Mouse (Mus musculus) CH12.LX (cell line): Measurements from ENCODE around the gene Dnaja4. TPM values are rescaled to one million over a fixed set of nuclear protein-coding genes. Genes with fewer than 3 reads are reported as not detected.
A peak's percentile ranks its signal among the peaks of the same experiment; 100 is the strongest.

ENCODE experiments used
- DNase-seq: peaks from one replicate; pipeline ENCODE4 v3.0.0-alpha.2; 2013; ENCODE audit errors: extremely low read depth
- H3K27ac ChIP-seq: 2 replicates; pipeline ENCODE4 v1.5.1; 2012; ENCODE audit warnings: low read depth, mild to moderate bottlenecking, control low read depth, moderate library complexity; ENCODE audit not compliant: insufficient read depth
- H3K27me3 ChIP-seq: replicated peaks from 2 replicates; pipeline ENCODE3; 2012; ENCODE audit warnings: inconsistent platforms
- H3K36me3 ChIP-seq, 2 experiments: replicated peaks in 1 of 2; 2 replicates each; pipeline versions ENCODE3 to v1.6.1; 2012; ENCODE audit warnings: inconsistent platforms in 1 of 2, low read length in 1 of 2, mild to moderate bottlenecking in 1 of 2, mixed read lengths in 1 of 2, moderate library complexity in 1 of 2; ENCODE audit not compliant: control insufficient read depth in 1 of 2, insufficient read depth in 1 of 2
- H3K4me1 ChIP-seq, 2 experiments: 2 replicates each; pipeline ENCODE4 v1.6.1; 2012; ENCODE audit warnings: inconsistent platforms in 1 of 2, moderate library complexity in 1 of 2; ENCODE audit not compliant: insufficient read depth in 2 of 2, control insufficient read depth in 1 of 2
- H3K4me2 ChIP-seq: 2 replicates; pipeline ENCODE4 v1.6.1; 2012; ENCODE audit warnings: low read depth, mild to moderate bottlenecking, control low read depth; ENCODE audit not compliant: poor library complexity, insufficient read depth, severe bottlenecking
- H3K4me3 ChIP-seq, 3 experiments: fragments of 150-350 bp in 1 of 3; sonication (generic) in 1 of 3; replicated peaks in 1 of 3; 2 replicates each; pipeline versions ENCODE3 to v1.5.1; 2011 to 2012; ENCODE audit warnings: low read depth in 2 of 3, low read length in 2 of 3, mild to moderate bottlenecking in 2 of 3, moderate library complexity in 2 of 3, control low read depth in 1 of 3, improper control_type of control experiment in 1 of 3, inconsistent platforms in 1 of 3, mixed read lengths in 1 of 3; ENCODE audit not compliant: poor library complexity in 1 of 3
- H3K79me2 ChIP-seq: replicated peaks from 2 replicates; pipeline ENCODE4 v1.6.1; 2012; ENCODE audit warnings: mild to moderate bottlenecking, moderate library complexity; ENCODE audit not compliant: control insufficient read depth, poor library complexity, insufficient read depth, severe bottlenecking; ENCODE audit errors: extremely low read depth
- H3K9ac ChIP-seq: 2 replicates; pipeline ENCODE4 v1.6.1; 2012; ENCODE audit warnings: low read depth, mild to moderate bottlenecking, control low read depth, moderate library complexity; ENCODE audit not compliant: insufficient read depth
- H3K9me3 ChIP-seq: replicated peaks from 2 replicates; pipeline ENCODE3; 2012; ENCODE audit warnings: low read length, inconsistent platforms, mixed read lengths
- BHLHE40 ChIP-seq: IDR thresholded peaks from 2 replicates; pipeline ENCODE4 v1.6.1; 2011; ENCODE audit warnings: mild to moderate bottlenecking, low read depth, low read length, improper control_type of control experiment
- CHD1 ChIP-seq: IDR thresholded peaks from 2 replicates; pipeline ENCODE4 v1.6.1; 2012; ENCODE audit warnings: low read depth, low read length, improper control_type of control experiment, inconsistent platforms
- CTCF ChIP-seq, 2 experiments: IDR thresholded peaks in 1 of 2; conservative IDR thresholded peaks in 1 of 2; 2 replicates each; pipeline ENCODE4 v1.5.1; 2011 to 2012; ENCODE audit warnings: low read depth in 2 of 2, low read length in 2 of 2, improper control_type of control experiment in 1 of 2, inconsistent platforms in 1 of 2, mild to moderate bottlenecking in 1 of 2, moderate library complexity in 1 of 2
- ETS1 ChIP-seq: conservative IDR thresholded peaks from 2 replicates; pipeline ENCODE4 v1.6.1; 2012; ENCODE audit warnings: low read depth, mild to moderate bottlenecking, inconsistent platforms, low read length, improper control_type of control experiment, moderate library complexity
- GABPA ChIP-seq: IDR thresholded peaks from 2 replicates; pipeline ENCODE4 v1.6.1; 2012; ENCODE audit warnings: low read depth, low read length, improper control_type of control experiment, inconsistent platforms; ENCODE audit not compliant: insufficient replicate concordance
- HCFC1 ChIP-seq: IDR thresholded peaks from 2 replicates; pipeline ENCODE4 v1.6.1; 2012; ENCODE audit warnings: low read depth, mild to moderate bottlenecking, inconsistent platforms, low read length, improper control_type of control experiment
- IRF4 ChIP-seq: IDR thresholded peaks from 2 replicates; pipeline ENCODE4 v1.6.1; 2014; ENCODE audit warnings: low read depth, mild to moderate bottlenecking, inconsistent platforms, low read length, improper control_type of control experiment
- JUND ChIP-seq: conservative IDR thresholded peaks from 2 replicates; pipeline ENCODE4 v1.6.1; 2011; ENCODE audit warnings: low read depth, low read length, improper control_type of control experiment
- KAT2A ChIP-seq: IDR thresholded peaks from 2 replicates; pipeline ENCODE4 v1.6.1; 2012; ENCODE audit warnings: low read length, improper control_type of control experiment, inconsistent platforms; ENCODE audit not compliant: insufficient replicate concordance
- MAX ChIP-seq: IDR thresholded peaks from 2 replicates; pipeline ENCODE4 v1.6.1; 2011; ENCODE audit warnings: low read length, improper control_type of control experiment
- MAZ ChIP-seq: IDR thresholded peaks from 2 replicates; pipeline ENCODE4 v1.6.1; 2012; ENCODE audit warnings: low read depth, mild to moderate bottlenecking, inconsistent platforms, low read length, improper control_type of control experiment, moderate library complexity
- MYC ChIP-seq: IDR thresholded peaks from 2 replicates; pipeline ENCODE4 v1.6.1; 2011; ENCODE audit warnings: low read depth, mild to moderate bottlenecking, improper control_type of control experiment, low read length
- NELFE ChIP-seq: IDR thresholded peaks from 2 replicates; pipeline ENCODE4 v1.6.1; 2011; ENCODE audit warnings: low read depth, low read length, improper control_type of control experiment
- PAX5 ChIP-seq: IDR thresholded peaks from 2 replicates; pipeline ENCODE4 v1.6.1; 2012; ENCODE audit warnings: low read length, inconsistent platforms, mixed read lengths
- POLR2A ChIP-seq: IDR thresholded peaks from 2 replicates; pipeline ENCODE4 v1.6.1; 2011; ENCODE audit warnings: low read depth, mild to moderate bottlenecking, improper control_type of control experiment, low read length
- RAD21 ChIP-seq: IDR thresholded peaks from 2 replicates; pipeline ENCODE4 v1.6.1; 2011; ENCODE audit warnings: low read depth, mild to moderate bottlenecking, low read length, improper control_type of control experiment, moderate library complexity
- SIN3A ChIP-seq: IDR thresholded peaks from 2 replicates; pipeline ENCODE4 v1.6.1; 2012; ENCODE audit warnings: low read length, improper control_type of control experiment, inconsistent platforms
- SMC3 ChIP-seq: IDR thresholded peaks from 2 replicates; pipeline ENCODE4 v1.6.1; 2011; ENCODE audit warnings: low read depth, low read length, improper control_type of control experiment
- USF1 ChIP-seq: IDR thresholded peaks from 2 replicates; pipeline ENCODE4 v1.6.1; 2014; ENCODE audit warnings: low read depth, mild to moderate bottlenecking, inconsistent platforms, low read length, improper control_type of control experiment
- USF2 ChIP-seq: conservative IDR thresholded peaks from 2 replicates; pipeline ENCODE4 v1.6.1; 2011; ENCODE audit warnings: low read depth, low read length, improper control_type of control experiment
- ZKSCAN1 ChIP-seq: IDR thresholded peaks from 2 replicates; pipeline ENCODE4 v1.6.1; 2012; ENCODE audit warnings: low read depth, inconsistent platforms, low read length, improper control_type of control experiment, borderline replicate concordance
- ZMIZ1 ChIP-seq: IDR thresholded peaks from 2 replicates; pipeline ENCODE4 v1.6.1; 2012; ENCODE audit warnings: low read depth, mild to moderate bottlenecking, inconsistent platforms, low read length, improper control_type of control experiment
- ZNF384 ChIP-seq: IDR thresholded peaks from 2 replicates; pipeline ENCODE4 v1.6.1; 2012; ENCODE audit warnings: low read depth, low read length, improper control_type of control experiment, inconsistent platforms
- dilution Hi-C: fragments of 300-500 bp; cut with MboI; formaldehyde crosslinking; loops from 2 replicates; pipeline ENCODE4 v1.14.3; 2020; ENCODE audit warnings: low sequenced_read_pairs; ENCODE audit not compliant: extremely low pct_unique_long_range_greater_than_20kb, extremely low pct_ligation_motif_present
- in situ Hi-C: fragments of 300-500 bp; cut with MboI; formaldehyde crosslinking; loops from 3 replicates; pipeline ENCODE4 v1.14.3; 2019; ENCODE audit warnings: low sequenced_read_pairs, low pct_ligation_motif_present, low pct_unique_long_range_greater_than_20kb, mixed read lengths
- polyA plus RNA-seq: library from polyadenylated mRNA; unstranded; fragments of >175 nt; gene quantifications from 2 replicates; pipeline ENCODE4 v1.2.1, GENCODE M21; 2012; ENCODE audit warnings: low read depth; ENCODE audit not compliant: insufficient read length
- total RNA-seq, 2 experiments: library from RNA; depleted of rRNA; stranded (reverse); fragments of 300-350 nt in 1 of 2; fragments of >200 nt in 1 of 2; gene quantifications; 2 replicates each; pipeline ENCODE4 v1.2.3; 2012 to 2014

Dnaja4 gene
- total and polyA plus RNA-seq, 3 experiments, result 0.81 to 2.4 (median 1.1) TPM

DNA sequence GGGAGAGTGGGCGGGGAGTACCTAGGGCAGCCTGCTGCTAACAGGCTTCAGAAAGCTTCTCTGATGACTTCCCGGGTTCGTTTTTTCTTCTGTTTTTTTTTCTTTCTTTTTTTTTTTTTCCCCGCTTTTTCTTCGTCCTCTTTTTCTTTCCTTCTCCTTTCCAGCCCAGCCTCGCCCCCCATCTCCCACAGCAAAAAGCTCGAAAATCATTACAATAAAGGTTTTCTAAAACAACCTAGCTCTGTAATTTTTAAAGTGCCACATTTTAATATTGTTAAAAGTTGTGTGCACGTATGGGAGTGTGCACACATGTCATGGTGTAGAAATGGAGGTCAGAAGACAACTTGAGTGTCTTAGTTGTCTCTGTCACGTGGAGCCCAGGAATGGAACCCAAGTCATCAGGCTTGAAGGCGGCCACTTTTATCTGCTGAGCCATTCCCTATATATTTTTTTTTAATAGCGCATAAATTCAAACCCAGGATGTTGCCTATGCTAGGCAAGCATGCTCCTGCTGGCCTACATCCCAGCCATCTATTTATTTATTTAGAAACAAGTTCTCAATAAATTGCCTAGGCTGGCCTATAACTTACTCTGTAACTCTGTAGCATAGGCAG lies 36.1 kb downstream of the Dnaja4 start:
- peak overlapping the region in 2 of 3 experiments; percentile 33 to 89 for H3K4me3 ChIP-seq
- peaks cover 4 to 35% of the 10 kb centered on the region in 2 experiments for H3K4me1 ChIP-seq
- peaks cover 27% of the 10 kb centered on the region for H3K79me2 ChIP-seq
- H3K9ac ChIP-seq, result 0 out of 2 replicates have a peak overlapping the region, but pooled peaks have one; percentile 37
- peaks cover 10 to 18% of the 10 kb centered on the region in 2 experiments for H3K36me3 ChIP-seq
- dilution Hi-C loops (no loop called here), in situ Hi-C loops (loop anchor here (5.0 to 25.0 kb wide), 2 partner anchors 88 to 378 kb away; no protein-coding TSS in a partner anchor)
- no peak for DNase-seq
- H3K27me3 ChIP-seq, result no peaks in the 10 kb centered on the region
- TF ChIP-seq ZMIZ1 (no peak), KAT2A (no peak), GABPA (no peak), ZNF384 (peak; percentile 92), HCFC1 (no peak), PAX5 (no peak), POLR2A (peak; percentile 40; the same call in 1 of the 2 replicates), JUND (no peak), BHLHE40 (no peak), USF1 (no peak), ZKSCAN1 (no peak), IRF4 (no peak), NELFE (peak; percentile 7; the same call in 1 of the 2 replicates)
- TF ChIP-seq, all 38 proteins: peak for 3
- Histone ChIP-seq H3K4me2 (peak overlapping the region; percentile 14; the same call in 1 of the 2 replicates), H3K27ac (no peak overlapping the region), H3K9me3 (no peaks in the 10 kb centered on the region)

GRCm38 (mm10) chr9:54736284-54736701 lies 37.6 kb downstream of the Dnaja4 start:
- H3K9ac ChIP-seq, result no peak overlapping the region
- peak overlapping the region; percentile 93 for H3K4me2 ChIP-seq
- TF ChIP-seq CTCF (conservative IDR thresholded peaks at IDR 0.05 in 1 of 2, IDR thresholded peaks at IDR 0.05 in 1 of 2; ENCODE audit: low read depth in 2 of 2, low read length in 2 of 2), result peak; percentile 65 to 88
- TF ChIP-seq IRF4, result 0 out of 2 replicates have a peak, but pooled peaks have one; percentile 28
- no peak for TF ChIP-seq ETS1
- TF ChIP-seq USF2, result peak; percentile 34; the same call in 1 of the 2 replicates
- TF ChIP-seq MYC, result peak; percentile 76
- TF ChIP-seq SMC3, result peak; percentile 77
- peak; percentile 45; the same call in 1 of the 2 replicates for TF ChIP-seq USF1
- peak; percentile 76 for TF ChIP-seq RAD21
- peak; percentile 82 for TF ChIP-seq MAZ
- peak; percentile 43; the same call in 1 of the 2 replicates for TF ChIP-seq MAX
- TF ChIP-seq BHLHE40, result peak; percentile 72; the same call in 1 of the 2 replicates
- no peak for TF ChIP-seq CHD1
- no peak for TF ChIP-seq KAT2A
- no peak for TF ChIP-seq SIN3A
- peak; percentile 89 for DNase-seq
- dilution Hi-C loops (no loop called here), in situ Hi-C loops (loop anchor here (5.0 to 25.0 kb wide), 2 partner anchors 86 to 376 kb away; no protein-coding TSS in a partner anchor)
- peaks cover 23% of the 10 kb centered on the region for H3K79me2 ChIP-seq
- H3K4me3 ChIP-seq, result peak overlapping the region; percentile 34 to 37 (median 36)
- H3K27ac ChIP-seq, result no peak overlapping the region
- H3K36me3 ChIP-seq, result peaks cover 2 to 7% of the 10 kb centered on the region in 2 experiments
- no peaks in the 10 kb centered on the region for H3K9me3 ChIP-seq
- H3K4me1 ChIP-seq, result peaks cover 4 to 33% of the 10 kb centered on the region in 2 experiments
- H3K27me3 ChIP-seq, result no peaks in the 10 kb centered on the region
